Mouse (Mus musculus) heart, adult 9 months (tissue): ENCODE results near the gene Mypop.

Source experiments
- DNase-seq, 2 experiments: peaks; one replicate each; pipeline ENCODE4 v3.0.0; 2022; ENCODE audit warnings: low spot score in 2 of 2

The Mypop gene

DNA sequence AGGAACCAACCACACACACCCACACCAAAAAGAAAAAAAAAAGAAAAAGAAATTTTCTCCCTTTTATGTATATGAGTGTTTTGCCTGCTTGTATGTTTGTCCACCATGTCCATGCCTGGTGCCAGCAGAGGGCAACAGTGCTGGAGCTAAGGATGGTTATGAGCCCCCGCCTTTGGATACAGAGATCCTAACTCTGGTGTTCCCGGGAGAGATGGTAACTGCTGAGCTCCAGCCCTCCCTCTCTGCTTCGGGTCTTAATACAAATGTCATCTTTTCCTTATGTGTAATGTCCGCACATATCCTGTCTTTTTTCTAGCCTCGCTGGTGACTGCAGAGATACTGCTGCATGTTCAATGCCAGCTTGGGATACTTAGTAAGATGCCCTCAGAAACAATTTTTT is 1.1 kb upstream of the Mypop start:
- no peak for DNase-seq

DNA sequence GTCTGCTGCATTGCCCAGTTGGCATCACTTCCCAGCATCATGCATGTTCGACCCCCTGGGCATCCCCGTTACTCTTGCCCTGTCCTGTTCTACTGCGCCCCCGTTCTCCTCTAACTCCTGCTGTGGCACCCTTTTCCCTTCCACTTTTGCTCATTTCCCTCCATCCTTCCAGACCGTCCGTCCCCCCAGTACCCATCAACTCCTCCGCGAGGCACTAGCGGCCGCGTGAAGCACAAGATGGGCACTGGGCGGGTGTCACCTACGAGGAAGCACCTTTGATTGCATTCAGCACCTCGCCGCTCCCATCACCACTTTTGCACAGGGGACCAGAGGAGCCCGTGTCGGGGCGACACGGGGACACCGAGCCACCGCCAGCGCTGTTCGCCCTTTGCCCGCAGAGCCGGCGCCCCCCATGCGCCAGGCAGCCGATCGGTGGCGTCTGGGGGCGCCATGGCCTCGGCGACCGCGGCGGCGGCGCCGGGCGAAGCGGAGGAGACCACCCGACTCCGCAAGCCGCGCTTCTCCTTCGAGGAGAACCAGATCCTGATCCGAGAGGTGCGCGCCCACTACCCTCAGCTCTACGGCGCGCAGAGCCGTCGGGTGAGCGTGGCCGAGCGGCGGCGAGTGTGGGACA is 732 bp downstream of the Mypop start:
- DNase-seq: peak; percentile 28 to 42

DNA sequence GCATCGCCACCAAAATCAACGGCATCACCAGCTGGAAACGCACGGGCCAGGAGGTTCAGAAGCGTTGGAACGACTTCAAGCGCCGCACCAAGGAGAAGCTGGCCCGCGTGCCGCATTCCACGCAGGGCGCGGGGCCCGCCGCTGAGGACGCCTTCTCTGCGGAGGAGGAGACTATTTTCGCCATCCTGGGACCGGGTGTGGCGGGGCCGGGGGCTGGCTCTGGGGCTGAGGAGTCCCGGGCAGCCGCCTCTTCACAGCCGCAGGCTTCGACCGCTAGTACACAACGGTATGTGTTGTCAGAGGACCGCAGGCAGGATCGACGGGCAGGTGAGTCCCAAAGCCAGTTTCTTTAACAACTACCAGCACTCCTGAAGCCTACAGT is 1.2 kb downstream of the Mypop start:
- peak; percentile 13 to 25 for DNase-seq

DNA sequence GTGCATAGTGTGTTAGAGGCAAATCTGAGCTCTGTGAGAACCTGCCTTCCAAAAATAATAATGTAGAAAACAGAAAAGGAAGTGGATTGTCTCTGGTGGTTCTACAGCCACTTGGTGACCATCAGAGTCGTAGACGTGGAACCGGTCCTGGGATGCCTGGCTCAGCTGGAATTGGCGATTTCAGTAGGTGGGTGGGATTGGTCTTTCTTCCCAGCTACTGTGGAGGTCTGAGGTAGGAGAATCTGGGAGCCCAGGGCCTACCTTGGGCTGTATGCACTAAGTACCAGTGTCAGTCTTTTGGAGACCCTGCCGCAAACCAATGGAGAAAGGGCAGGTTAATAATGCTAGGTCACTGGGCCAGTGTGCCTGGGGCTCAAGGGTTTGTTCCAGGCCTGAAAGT is 2.0 kb downstream of the Mypop start:
- DNase-seq: no peak

DNA sequence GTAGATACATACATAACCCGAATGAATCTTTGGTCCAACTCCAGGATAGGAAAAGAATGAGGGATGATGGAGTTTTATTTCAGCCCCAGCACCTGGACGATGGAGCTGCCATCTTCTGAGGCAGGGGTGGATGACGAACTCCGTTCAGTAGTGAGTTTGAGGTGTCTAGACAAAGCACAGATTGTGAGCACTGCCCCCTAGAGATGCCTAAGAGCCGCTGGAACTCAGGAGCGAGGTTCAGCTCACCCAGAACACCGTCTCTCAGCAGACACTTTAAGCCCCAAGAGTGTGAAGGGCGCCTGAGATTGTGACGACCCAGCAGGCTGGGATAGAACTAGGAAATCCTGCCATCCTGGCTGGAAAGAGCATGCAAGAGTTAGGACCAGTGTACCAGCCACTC is 7.8 kb downstream of the Mypop start:
- DNase-seq: no peak

DNA sequence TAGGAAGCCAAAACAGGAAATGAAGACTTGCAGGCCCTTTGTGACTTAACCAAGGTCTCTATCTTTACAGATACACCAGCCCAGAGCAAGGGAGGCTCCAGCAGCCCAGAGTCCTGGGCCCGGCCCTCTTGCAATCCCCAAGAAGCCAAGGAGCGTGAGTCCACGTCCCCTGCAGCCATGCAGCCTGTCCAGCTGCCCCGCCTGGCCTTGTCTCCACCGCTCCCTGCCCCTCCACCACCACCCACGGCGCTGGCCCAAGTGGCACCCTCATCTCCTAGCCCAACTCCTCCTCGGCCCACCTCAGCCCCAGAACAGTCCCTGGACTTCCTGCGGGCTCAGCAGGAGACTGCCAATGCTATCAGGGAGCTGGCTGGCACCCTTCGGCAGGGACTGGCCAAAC is 9.4 kb downstream of the Mypop start:
- DNase-seq: peak in 1 of 2 experiments; percentile 14

DNA sequence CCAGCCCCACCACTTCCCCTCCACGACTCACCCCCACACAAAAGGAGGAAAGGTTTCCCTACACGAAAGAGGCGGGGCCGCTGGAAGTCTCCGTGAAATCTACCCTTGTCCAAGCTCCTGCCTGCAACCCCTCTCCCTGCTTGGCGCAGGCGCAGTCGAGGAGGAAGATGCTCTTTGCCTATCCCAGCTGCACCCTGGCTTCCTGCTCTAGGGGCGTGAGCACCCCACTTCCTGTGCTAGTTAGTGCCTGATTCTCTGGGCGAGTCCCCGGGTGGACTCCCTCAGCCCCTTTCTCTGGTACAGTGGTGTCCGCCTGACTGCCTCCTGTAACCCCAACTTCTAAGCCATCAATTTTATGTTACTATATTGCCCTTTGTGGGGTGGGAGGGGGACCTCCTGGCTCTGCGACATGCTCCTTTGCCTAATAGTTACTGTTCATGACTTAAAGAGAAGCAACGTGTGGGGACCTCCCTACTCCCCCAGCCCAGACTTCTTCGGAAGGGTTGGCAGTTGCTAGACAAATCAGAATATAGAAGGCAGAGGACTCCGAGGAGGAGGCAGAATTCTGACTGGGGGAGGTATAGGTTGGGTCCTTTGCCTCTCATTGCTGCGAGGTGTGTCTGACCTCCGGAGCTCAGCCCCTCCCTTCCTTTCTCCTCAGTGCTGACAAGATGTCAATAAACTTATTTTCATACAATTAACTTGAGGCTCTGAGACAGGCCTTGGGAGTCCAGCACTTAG is 10.2 kb downstream of the Mypop start:
- peak; percentile 81 to 90 for DNase-seq

DNA sequence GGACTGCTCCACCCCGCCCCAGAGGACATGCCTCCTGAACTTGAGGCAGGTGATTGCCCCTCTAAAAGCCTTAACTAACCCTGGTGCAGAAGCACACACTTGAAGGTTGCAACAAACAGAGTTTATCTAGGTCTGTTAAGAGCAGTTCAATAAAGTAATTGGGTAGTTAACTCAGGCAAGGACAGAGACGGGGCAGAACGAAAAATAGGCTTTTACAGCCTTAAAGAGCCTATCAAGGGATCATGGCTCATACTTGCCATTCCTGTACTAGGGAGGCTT is 10.7 kb downstream of the Mypop start:
- no peak for DNase-seq

DNA sequence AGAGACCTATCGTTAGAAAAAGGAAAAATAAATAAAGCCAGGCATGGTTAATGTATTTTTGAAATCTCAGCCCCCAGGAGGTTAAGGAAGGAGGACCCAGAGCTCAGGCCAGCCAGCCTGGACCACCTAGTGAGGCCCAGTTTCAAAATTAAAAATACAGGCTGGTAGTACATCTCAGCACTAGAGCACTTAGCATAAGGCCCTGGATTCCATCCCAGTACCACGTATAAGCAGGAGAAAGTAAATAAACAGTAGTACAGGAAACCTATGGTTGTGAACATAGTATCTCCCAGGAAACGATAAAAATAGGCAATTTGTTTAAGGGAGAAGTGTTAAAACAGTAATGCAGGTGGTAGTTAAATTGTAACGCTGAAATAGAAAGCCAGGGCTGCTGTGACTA is 11.1 kb downstream of the Mypop start:
- no peak for DNase-seq

DNA sequence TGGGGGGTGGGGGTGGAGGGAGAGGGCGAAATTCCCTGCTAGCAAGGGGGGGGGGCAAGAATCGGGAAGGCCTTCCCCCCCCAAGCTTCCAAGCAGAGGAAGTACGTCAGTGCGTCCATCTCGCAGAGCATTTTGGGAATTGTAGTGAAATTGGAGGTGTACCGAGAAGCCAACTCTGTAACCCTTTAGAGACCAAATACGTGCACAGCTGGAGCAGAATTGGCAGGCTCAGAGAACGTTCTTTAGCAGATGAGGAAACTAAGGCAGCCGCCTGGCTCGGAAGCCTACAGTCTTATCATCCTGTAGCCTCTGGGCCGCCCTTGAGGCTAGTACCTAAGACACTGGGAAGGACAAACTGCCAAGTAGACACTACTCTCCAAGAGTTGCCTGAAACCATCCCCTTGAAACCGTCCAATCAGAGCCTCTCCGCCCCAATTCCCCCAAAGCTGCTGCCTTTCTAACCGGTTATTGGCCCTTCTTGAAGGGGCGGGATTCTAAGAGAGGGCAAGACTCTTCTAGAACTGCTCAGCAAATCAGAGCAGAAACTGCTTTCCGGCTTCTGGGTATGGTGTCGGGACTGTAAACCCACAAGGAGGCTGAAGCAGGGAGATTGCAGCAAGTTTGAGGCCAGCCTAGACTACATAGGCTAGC is 11.9 kb downstream of the Mypop start:
- peak; percentile 82 to 89 for DNase-seq

DNA sequence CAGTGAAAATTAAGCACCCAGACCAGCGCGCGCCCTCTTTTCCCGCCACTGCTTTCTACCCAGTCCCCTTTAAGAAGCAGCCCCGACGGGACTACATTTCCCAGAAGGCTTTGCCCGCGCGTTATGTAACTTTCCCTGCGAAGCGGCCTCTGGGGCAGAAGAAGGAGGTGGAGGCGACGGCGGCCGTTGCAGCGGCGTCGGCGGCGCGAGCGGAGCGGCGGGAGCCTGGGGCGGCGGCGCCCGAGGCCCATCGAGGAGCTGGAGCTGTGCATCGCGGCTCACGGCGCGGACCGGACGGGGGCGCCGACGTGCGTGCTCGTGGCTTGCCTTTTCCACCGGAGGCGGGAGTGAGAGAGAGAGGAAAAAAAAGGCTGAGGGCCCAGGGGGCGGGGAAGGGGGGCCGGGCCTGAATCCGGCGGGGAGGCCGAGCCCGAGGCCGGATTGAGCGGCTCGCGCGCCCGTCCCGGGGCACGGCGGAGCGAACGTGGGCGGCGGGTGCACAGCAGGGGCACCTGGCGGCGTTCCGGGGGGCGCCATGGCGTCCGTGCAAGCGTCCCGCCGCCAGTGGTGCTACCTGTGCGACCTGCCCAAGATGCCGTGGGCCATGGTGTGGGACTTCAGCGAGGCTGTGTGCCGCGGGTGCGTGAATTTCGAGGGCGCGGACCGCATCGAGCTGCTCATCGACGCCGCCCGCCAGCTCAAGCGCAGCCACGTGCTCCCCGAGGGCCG is 13.0 kb downstream of the Mypop start, which contains the start of gene Irf2bp1:
Gene Irf2bp1, plus strand, starts transcription at position 143 of the 729 bp plus-strand sequence.
- peak; percentile 95 for DNase-seq

DNA sequence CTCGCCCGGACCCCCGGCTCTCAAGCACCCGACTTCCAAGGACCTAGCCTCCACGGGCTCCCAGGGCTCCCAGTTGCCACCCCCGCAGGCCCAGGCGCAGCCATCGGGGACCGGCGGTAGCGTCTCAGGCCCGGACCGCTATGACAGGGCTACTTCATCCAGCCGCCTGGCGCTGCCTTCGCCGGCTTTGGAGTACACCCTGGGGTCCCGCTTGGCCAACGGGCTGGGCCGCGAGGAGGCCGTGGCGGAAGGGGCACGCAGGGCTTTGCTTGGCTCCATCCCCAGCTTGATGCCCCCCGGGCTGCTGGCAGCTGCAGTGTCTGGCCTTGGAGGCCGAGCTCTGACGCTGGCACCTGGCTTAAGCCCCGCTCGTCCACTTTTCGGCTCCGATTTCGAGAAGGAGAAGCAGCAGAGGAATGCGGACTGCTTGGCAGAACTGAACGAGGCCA is 13.6 kb downstream of the Mypop start:
- DNase-seq: no peak

DNA sequence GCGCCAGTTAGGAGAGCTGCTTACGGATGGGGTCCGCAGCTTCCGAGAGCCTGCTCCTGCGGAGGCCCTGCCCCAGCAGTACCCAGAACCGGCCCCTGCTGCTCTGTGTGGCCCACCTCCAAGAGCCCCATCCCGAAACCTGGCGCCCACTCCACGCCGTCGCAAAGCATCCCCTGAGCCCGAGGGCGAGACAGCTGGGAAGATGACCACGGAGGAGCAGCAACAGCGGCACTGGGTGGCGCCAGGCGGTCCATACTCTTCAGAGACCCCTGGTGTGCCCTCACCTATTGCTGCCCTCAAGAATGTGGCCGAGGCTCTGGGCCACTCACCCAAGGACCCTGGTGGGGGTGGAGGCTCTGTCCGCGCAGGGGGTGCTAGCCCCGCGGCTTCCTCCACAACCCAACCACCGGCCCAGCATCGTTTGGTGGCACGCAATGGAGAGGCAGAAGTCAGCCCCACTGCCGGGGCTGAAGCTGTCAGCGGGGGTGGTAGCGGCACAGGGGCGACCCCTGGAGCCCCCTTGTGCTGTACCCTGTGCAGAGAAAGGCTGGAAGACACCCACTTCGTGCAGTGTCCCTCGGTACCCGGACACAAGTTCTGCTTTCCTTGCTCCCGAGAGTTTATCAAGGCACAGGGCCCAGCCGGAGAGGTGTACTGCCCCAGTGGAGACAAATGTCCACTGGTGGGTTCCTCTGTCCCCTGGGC is 14.5 kb downstream of the Mypop start:
- no peak for DNase-seq

DNA sequence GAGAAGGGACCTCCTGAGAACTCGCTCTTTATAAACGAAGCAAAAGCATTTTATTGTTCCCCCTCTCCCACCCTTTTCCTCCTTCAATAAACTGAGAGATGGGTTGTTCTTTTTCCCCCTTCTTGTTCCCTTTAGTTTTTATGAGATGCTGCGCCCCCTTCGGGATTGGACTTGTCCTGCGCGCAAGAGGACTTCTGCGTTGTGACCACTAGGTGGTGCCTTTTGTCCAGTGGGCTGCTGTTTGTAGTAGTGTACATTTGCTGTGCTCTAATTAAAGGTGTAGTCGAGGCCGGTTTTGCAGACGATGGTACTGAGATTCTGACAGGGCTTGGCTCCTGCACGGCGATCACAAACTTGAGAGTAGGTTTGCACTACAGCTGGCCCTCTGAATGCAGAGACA is 15.4 kb downstream of the Mypop start:
- DNase-seq: peak; percentile 64 to 87

DNA sequence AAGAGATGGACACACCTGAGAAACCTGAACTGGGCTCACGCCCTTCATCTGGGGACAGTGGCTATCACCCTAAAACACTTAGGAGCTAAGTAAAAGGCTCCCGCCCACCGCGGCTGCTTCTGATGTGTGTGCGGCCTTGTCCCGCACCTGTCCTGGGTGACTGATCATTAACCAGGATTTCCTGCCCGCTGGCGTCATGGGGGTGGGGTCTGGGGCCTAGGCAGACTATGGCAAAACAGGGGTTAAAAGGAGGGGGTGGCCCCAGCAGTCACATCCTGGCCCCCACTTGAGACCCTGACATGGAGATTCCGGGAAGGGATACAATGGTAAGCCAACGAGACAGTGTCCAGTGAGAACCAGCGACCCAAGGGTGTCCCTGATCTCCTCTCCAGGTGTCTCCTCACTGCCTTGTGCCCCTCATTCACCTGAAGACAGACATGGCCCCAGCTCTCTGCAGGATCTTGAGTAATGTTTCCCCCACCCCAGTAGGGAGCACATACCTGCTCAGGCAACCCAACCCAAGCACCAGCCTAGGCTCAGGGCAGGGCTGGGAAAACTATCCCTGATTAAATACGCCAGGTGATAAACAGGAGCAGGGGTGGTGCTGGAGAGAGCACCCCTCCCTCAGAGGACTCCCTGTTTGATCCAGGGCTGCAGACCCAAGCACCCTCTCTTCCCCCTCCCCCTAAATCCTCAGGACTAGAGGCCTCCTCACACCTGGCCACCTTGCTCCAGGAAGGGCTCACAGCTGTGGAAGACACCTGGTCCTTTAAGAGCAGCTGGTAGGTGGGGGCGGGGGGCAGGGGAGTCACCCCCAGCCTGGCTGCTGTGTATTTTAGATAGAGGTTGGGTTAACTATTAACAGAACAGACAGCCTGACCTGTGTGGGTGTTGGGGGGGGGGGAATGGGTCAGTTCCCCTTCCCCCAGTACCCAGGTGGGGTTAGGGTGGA is 16.3 kb downstream of the Mypop start:
- no peak for DNase-seq

DNA sequence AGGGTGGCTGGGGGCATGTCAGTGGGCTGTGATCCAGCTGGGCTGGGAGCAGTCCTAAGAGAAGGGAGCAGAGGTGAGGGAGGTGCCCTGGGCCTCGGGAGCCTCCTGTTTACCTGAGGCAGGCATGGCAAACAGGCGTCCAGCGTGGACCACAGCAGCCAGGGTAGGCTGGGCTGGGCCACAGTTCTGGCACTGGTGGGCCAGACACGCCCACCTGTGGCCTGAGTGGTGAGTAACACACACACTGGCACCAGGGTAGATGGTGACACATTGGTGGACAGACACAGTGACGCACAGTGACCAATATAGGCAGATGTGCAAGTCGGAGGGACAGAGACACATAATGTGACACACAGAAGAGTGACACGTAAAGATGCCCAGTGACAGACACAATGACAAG is 19.5 kb downstream of the Mypop start:
- DNase-seq: no peak

DNA sequence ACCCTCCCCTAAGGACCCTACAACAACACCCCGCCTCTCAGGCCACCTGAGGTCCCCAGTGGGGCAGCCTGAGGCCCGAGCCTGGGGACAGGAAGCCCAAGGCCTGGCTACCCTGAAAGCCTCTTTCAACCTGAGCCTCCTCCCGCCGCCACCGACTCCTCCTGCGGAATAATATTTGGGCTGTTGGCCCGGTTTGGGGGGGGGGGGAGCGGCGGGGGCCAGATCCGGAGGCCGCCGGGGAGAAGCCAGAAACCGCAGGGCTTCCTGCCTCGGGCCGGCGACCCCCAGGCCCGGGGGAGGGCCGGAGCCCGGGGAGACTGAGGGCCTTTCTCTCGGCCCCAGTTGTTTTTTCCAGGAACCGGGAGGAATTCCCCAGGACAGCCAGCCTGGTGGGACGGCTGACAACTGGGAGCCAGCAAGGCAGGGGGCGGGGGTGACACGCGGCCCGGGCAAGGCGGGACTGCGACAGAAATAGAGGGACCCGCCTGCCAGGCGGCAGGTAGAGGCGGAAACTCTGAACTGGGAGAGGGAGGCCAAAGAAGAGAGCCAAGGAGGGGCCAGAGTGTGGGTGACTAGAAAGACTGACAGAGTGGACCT is 21.1 kb downstream of the Mypop start:
- DNase-seq: peak; percentile 46 to 57

DNA sequence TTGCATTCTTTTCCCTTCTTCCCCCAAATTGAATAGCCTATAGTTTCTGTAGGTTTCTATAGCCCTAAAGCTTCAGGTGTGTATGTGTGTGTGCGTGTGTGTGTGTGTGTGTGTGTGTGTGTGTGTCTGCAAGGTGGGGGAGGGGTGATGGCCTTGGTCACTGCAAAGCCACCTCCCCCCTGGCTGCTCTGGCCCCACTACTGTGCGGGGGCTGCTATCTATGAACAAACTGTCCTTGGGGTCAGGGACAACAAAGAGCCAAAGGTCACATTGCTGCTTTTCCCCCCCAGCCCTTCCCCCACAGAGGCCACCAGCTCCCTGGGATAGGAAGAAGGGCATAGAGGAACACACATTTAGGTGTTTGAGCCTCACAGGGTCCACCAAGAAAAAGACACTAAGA is 21.8 kb downstream of the Mypop start:
- DNase-seq: no peak

DNA sequence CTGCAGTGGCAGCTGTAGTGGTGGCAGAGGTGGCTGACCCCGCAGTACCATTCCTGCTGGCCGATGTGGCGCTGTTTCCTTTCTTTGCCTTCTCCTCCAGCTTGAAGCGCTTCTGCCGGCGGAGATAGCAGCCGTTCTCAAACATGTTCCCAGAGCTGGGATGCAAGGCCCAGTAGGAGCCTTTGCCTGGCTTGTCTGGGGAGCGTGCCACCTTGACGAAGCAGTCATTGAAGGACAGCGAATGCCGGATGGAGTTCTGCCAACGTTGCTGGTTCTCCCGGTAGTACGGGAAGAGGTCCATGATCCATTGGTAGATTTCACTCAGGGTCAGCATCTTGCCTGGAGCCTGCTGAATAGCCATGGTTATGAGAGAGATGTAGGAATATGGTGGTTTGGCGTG is 23.4 kb downstream of the Mypop start:
- no peak for DNase-seq

DNA sequence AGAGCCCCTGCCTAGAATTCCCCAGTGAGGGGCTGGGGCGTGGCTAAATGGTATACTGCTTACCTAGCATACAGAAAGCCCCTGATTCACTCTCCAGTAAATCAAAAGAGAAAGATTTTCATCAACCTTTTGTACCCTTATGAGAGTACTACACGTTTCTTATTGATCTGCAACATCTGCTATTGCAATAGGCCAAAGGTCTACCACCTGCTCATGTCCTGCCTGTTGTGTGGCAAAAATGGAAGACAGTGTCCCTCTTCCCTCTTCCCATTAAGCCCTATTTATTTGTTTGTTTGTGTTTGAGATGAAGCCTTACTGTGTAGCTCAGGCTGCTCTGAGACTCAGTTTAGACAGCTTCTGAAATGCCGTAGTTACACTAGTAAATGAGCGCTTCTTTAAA is 25.0 kb downstream of the Mypop start:
- DNase-seq: no peak
